Mouse (Mus musculus) heart, adult 2 months (tissue): Measurements from ENCODE around the gene Rnf149. TPM values are rescaled to one million over a fixed set of nuclear protein-coding genes. Genes with fewer than 3 reads are reported as not detected.
"Not testable (repeated sequence)": the region's sequence is repeated elsewhere in the genome, so short reads cannot be mapped to it uniquely, and the experiment has no call there.

ENCODE experiments used
- DNase-seq, 2 experiments: peaks; one replicate each; pipeline ENCODE4 v3.0.0; 2021
- H3K27ac ChIP-seq: fragments of 200-600 bp; 2 replicates; pipeline ENCODE4 v1.8.1; 2022
- H3K27me3 ChIP-seq: fragments of 200-500 bp; 2 replicates; pipeline ENCODE4 v1.6.1; 2012; ENCODE audit warnings: mild to moderate bottlenecking, low read length, inconsistent platforms, mixed read lengths; ENCODE audit not compliant: control insufficient read depth, insufficient read depth
- H3K36me3 ChIP-seq: fragments of 200-500 bp; 2 replicates; pipeline ENCODE4 v1.6.1; 2012; ENCODE audit warnings: low read length, inconsistent platforms; ENCODE audit not compliant: control insufficient read depth, insufficient read depth
- H3K4me1 ChIP-seq: fragments of 200-500 bp; 2 replicates; pipeline ENCODE4 v1.6.1; 2011; ENCODE audit warnings: low read length; ENCODE audit not compliant: control insufficient read depth, insufficient read depth
- H3K4me3 ChIP-seq: fragments of 200-600 bp; 2 replicates; pipeline ENCODE4 v1.8.1; 2022
- H3K79me2 ChIP-seq: fragments of 200-500 bp; replicated peaks from 2 replicates; pipeline ENCODE4 v1.6.1; 2012; ENCODE audit warnings: mild to moderate bottlenecking, inconsistent platforms, low read length, moderate library complexity, mixed read lengths; ENCODE audit not compliant: control insufficient read depth, insufficient read depth
- H3K9ac ChIP-seq: fragments of 200-500 bp; 2 replicates; pipeline ENCODE4 v1.6.1; 2012; ENCODE audit warnings: low read depth, mild to moderate bottlenecking, control low read depth, inconsistent platforms, low read length, mixed read lengths
- CTCF ChIP-seq: fragments of 200-600 bp; IDR thresholded peaks from 2 replicates; pipeline ENCODE4 v1.8.1; 2022; ENCODE audit warnings: antibody characterized with exemption, mild to moderate bottlenecking, moderate library complexity
- EP300 ChIP-seq: fragments of 200-500 bp; IDR thresholded peaks from 2 replicates; pipeline ENCODE4 v1.6.1; 2011; ENCODE audit warnings: low read depth, low read length, control low read depth; ENCODE audit not compliant: insufficient read depth
- POLR2A ChIP-seq: fragments of 200-500 bp; IDR thresholded peaks from 2 replicates; pipeline ENCODE4 v1.6.1; 2011; ENCODE audit warnings: mild to moderate bottlenecking, low read depth, low read length, control low read depth; ENCODE audit not compliant: insufficient read depth
- WGBS: fragments of 180-500 bp; shearing (Covaris S2); methylation state at CpG from one replicate; pipeline ENCODE4 v1.1.7; 2018; 5-methylcytosine and 5-hydroxymethylcytosine counted together
- intact Hi-C: fragments of 180-260 bp; cut with DNase I; formaldehyde crosslinking; loops from one replicate; pipeline ENCODE4 v1.15.1; 2025
- polyA plus RNA-seq: library from polyadenylated mRNA; depleted of rRNA; stranded (reverse); fragments of >200 nt; gene quantifications from 2 replicates; pipeline ENCODE4 v1.2.3, GENCODE M21; 2012
- total RNA-seq, 2 experiments: library from RNA; stranded (reverse); gene quantifications; 2 replicates each; pipeline ENCODE4 v1.2.3; 2021

The Rnf149 gene
- total and polyA plus RNA-seq, 3 experiments, result 3.6 to 8.5 (median 7.0) TPM

GRCm38 (mm10) chr1:39614462-39615279 is 37.5 kb upstream of the Rnf149 start:
- no peak overlapping the region for H3K27ac ChIP-seq
- TF ChIP-seq CTCF (peak; percentile 86), EP300 (no peak), POLR2A (no peak)
- H3K4me3 ChIP-seq, result no peak overlapping the region
- H3K27me3 ChIP-seq, result no peaks in the 10 kb centered on the region
- no peaks in the 10 kb centered on the region for H3K36me3 ChIP-seq
- no peaks in the 10 kb centered on the region for H3K79me2 ChIP-seq
- no peaks in the 10 kb centered on the region; the same call in 1 of the 2 replicates for H3K4me1 ChIP-seq
- no peak overlapping the region for H3K9ac ChIP-seq
- intact Hi-C loops, result loop anchor here (2.0 to 5.0 kb wide), 2 partner anchors 66 to 373 kb away; no protein-coding TSS in a partner anchor
- peak; percentile 31 to 65 for DNase-seq
- WGBS, result 14% methylated on average over 11 of the region's 11 CpGs

DNA sequence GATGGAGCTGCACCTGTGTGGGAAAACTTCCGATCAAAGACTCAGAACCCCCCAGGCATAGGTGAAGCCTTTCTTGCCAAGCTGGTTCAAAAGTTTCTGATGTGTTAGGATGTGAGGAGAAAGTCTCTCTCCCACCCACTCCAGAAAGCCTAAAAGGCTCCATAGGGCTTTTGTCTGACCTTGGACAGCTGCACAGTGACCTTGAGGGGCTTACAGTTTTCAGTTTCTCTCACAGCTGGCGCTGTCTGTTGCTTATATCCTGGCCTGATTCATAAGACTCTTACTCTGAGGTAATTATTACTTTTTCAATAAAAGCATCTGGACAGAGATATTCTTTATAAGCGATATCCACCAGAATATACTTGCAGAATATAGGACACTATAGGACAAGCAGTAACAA is 35.9 kb upstream of the Rnf149 start:
- TF ChIP-seq CTCF, result no peak
- no peak for TF ChIP-seq EP300
- no peak for TF ChIP-seq POLR2A

DNA sequence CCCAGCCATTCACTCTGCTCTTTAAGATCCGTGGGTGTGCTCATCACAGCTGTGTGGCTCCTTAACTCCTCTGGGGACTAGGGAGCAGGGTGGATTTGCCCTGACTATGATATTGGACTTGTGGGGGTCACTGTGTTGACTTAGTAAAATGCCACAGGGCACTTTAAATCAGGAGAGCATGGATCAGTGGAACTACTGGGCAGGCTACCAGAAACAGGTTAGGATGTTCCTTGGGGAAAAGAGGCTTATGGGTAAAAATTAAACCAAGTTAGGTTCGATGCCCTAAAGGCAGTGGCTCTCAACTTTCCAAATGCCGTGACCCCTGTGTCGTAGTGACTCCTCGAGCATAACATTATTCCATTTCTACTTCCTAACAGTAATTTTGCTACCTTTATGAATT is 35.3 kb upstream of the Rnf149 start:
- TF ChIP-seq CTCF (no peak), EP300 (no peak), POLR2A (no peak)
- Histone ChIP-seq H3K36me3 (no peaks in the 10 kb centered on the region), H3K9ac (no peak overlapping the region), H3K4me1 (peaks cover 2% of the 10 kb centered on the region), H3K27ac (no peak overlapping the region), H3K79me2 (no peaks in the 10 kb centered on the region), H3K4me3 (no peak overlapping the region), H3K27me3 (no peaks in the 10 kb centered on the region)
- no peak for DNase-seq
- WGBS, result 85% methylated on average over 5 of the region's 5 CpGs
- intact Hi-C loops, result loop anchor here (5.0 kb wide), 1 partner anchor 375 kb away; no protein-coding TSS in a partner anchor

More for the DNA sequence above, 35.9 kb upstream of the Rnf149 start:
- no peaks in the 10 kb centered on the region for H3K27me3 ChIP-seq
- WGBS, result 91% methylated on average over 3 of the region's 3 CpGs
- DNase-seq, result no peak
- no peak overlapping the region for H3K9ac ChIP-seq
- H3K36me3 ChIP-seq, result no peaks in the 10 kb centered on the region
- H3K79me2 ChIP-seq, result no peaks in the 10 kb centered on the region
- intact Hi-C loops, result loop anchor here (5.0 kb wide), 1 partner anchor 374 kb away; no protein-coding TSS in a partner anchor
- H3K27ac ChIP-seq, result no peak overlapping the region
- H3K4me1 ChIP-seq, result peaks cover 2% of the 10 kb centered on the region
- no peak overlapping the region for H3K4me3 ChIP-seq

DNA sequence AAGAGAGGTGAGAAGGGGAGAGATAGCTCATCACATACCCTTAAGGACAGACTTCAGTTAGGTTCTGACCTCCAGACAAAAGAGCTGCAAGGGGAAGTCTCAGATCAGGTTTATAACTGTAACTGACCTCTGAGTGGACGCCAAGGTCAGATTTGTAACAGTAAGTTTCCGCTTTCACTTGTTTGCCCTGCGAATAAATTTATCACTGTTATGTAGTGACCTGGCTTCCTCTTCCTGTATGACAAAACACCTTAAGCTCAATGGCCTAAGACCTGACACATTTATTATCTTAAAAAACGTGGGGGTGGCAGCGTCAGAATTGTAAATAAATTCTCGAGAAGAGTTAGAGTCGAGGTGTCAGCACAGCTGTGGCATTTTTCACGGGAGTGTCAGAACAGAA is 31.3 kb upstream of the Rnf149 start:
- Histone ChIP-seq H3K4me3 (no peak overlapping the region), H3K9ac (no peak overlapping the region), H3K36me3 (no peaks in the 10 kb centered on the region), H3K79me2 (no peaks in the 10 kb centered on the region), H3K27me3 (no peaks in the 10 kb centered on the region), H3K27ac (no peak overlapping the region), H3K4me1 (peaks cover 2% of the 10 kb centered on the region)
- intact Hi-C loops, result no loop called here
- no peak for DNase-seq
- 27% methylated on average over 8 of the region's 8 CpGs for WGBS
- no peak for TF ChIP-seq POLR2A
- TF ChIP-seq EP300, result no peak
- no peak for TF ChIP-seq CTCF

DNA sequence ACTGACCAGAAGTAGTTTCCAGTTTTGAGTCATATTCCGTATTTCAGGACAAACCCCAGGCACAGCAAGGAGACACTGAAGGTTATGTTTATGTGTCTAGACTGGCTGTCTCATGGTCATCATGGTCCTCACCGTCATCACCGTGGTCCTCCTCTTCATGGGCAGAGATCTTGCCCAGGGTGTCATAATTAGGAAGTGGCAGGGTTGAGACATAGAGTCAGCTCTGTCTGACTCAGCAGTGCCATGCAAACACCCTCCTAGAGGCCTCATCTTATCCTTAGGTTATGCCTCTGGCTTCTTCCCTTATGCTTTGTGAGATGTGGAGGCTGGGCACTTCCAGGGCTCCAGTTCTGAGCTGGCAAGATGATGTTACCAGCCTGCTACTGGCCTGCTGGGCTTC is 25.3 kb upstream of the Rnf149 start:
- Histone ChIP-seq H3K27ac (no peak overlapping the region), H3K36me3 (no peaks in the 10 kb centered on the region), H3K4me1 (no peaks in the 10 kb centered on the region), H3K9ac (no peak overlapping the region), H3K79me2 (no peaks in the 10 kb centered on the region), H3K27me3 (no peaks in the 10 kb centered on the region), H3K4me3 (no peak overlapping the region)
- intact Hi-C loops, result no loop called here
- 95% methylated on average over 3 of the region's 3 CpGs for WGBS
- DNase-seq, result no peak
- TF ChIP-seq CTCF (no peak), POLR2A (no peak), EP300 (no peak)

- Histone ChIP-seq H3K79me2 (no peaks in the 10 kb centered on the region), H3K27ac (no peak overlapping the region), H3K9ac (no peak overlapping the region), H3K36me3 (no peaks in the 10 kb centered on the region), H3K4me3 (no peak overlapping the region), H3K4me1 (no peaks in the 10 kb centered on the region), H3K27me3 (no peaks in the 10 kb centered on the region)
- TF ChIP-seq EP300, result no peak
- TF ChIP-seq POLR2A, result no peak
- TF ChIP-seq CTCF, result no peak
- no peak for DNase-seq
- intact Hi-C loops, result no loop called here
- WGBS, result 49% methylated on average over 11 of the region's 11 CpGs
Measured at GRCm38 (mm10) chr1:39598726-39599125, 21.5 kb upstream of the Rnf149 start.

GRCm38 (mm10) chr1:39597135-39597534 is 19.9 kb upstream of the Rnf149 start:
- H3K27ac ChIP-seq, H3K9ac ChIP-seq, H3K36me3 ChIP-seq, H3K79me2 ChIP-seq, H3K4me1 ChIP-seq, intact Hi-C loops, H3K27me3 ChIP-seq, DNase-seq, H3K4me3 ChIP-seq: not testable (repeated sequence)
- WGBS, result 89% methylated on average over 9 of the region's 9 CpGs
